Mouse (Mus musculus) stomach, embryonic 15.5 days (tissue): ENCODE results near the gene Acvr1c. TPM values are rescaled to one million over a fixed set of nuclear protein-coding genes. Genes with fewer than 3 reads are reported as not detected.
A peak's percentile ranks its signal among the peaks of the same experiment; 100 is the strongest.

Experiments
- ATAC-seq: fragments of 200-750 bp; cut with Nextera tagmentation; 2 replicates; pipeline ENCODE4 v1.8.0; 2017; ENCODE audit warnings: low read depth, moderate number of reproducible peaks, moderate TSS enrichment; ENCODE audit not compliant: insufficient read depth, low FRiP score
- H3K27ac ChIP-seq: fragments of 300-500 bp; sonication (generic); 2 replicates; pipeline ENCODE4 v1.5.1; 2015; ENCODE audit warnings: mild to moderate bottlenecking, inconsistent platforms
- H3K27me3 ChIP-seq: fragments of 300-500 bp; sonication (generic); replicated peaks from 2 replicates; pipeline ENCODE4 v1.6.1; 2015; ENCODE audit warnings: inconsistent platforms
- H3K36me3 ChIP-seq: fragments of 300-500 bp; sonication (generic); 2 replicates; pipeline ENCODE4 v1.6.1; 2015; ENCODE audit warnings: inconsistent platforms
- H3K4me1 ChIP-seq: fragments of 300-500 bp; sonication (generic); 2 replicates; pipeline ENCODE4 v1.6.1; 2015; ENCODE audit warnings: inconsistent platforms
- H3K4me2 ChIP-seq: fragments of 300-500 bp; sonication (generic); 2 replicates; pipeline ENCODE4 v1.6.1; 2015; ENCODE audit warnings: mild to moderate bottlenecking, inconsistent platforms
- H3K4me3 ChIP-seq: fragments of 300-500 bp; sonication (generic); replicated peaks from 2 replicates; pipeline ENCODE4 v1.5.1; 2015; ENCODE audit warnings: inconsistent platforms
- H3K9ac ChIP-seq: fragments of 300-500 bp; sonication (generic); 2 replicates; pipeline ENCODE4 v1.6.1; 2015; ENCODE audit warnings: inconsistent platforms
- H3K9me3 ChIP-seq: fragments of 300-500 bp; sonication (generic); 2 replicates; pipeline ENCODE4 v1.6.1; 2016; ENCODE audit warnings: inconsistent platforms
- WGBS: fragments of 180-500 bp; shearing (Covaris S2); methylation state at CpG from one replicate; pipeline ENCODE4 v1.1.7; 2015; 5-methylcytosine and 5-hydroxymethylcytosine counted together
- polyA plus RNA-seq: library from polyadenylated mRNA; unstranded; fragments of >200 nt; fragmentation: Nextera tagmentation; extraction: Ambion mirVana; gene quantifications from 2 replicates; pipeline ENCODE4 v1.2.1, GENCODE M21; 2015

Gene Acvr1c
- 1.6 and 1.9 TPM in 2 replicates for polyA plus RNA-seq

- H3K9ac ChIP-seq, result peak within 1 kb of the TSS; percentile 37; the same call in 1 of the 2 replicates
- no peaks in the 10 kb centered on the region for H3K36me3 ChIP-seq
- H3K4me1 ChIP-seq, result peaks cover 6% of the 10 kb centered on the region; the same call in 1 of the 2 replicates
- no peak within 1 kb of the TSS for H3K27ac ChIP-seq
- H3K27me3 ChIP-seq, result no peaks in the 10 kb centered on the region
- peak within 1 kb of the TSS; percentile 60 for H3K4me3 ChIP-seq
- peak within 1 kb of the TSS; percentile 100 for H3K4me2 ChIP-seq
- H3K9me3 ChIP-seq, result no peaks in the 10 kb centered on the region
- under 1% methylated on average over 62 of the region's 65 CpGs for WGBS
- peak; percentile 84 for ATAC-seq
Measured at GRCm38 (mm10) chr2:58357414-58358131, at the start of gene Acvr1c. Gene Acvr1c (minus strand): TSS chr2:58357895.

GRCm38 (mm10) chr2:58403481-58403880 is 45.8 kb upstream of the Acvr1c start:
- Histone ChIP-seq H3K27ac (no peak overlapping the region), H3K9ac (no peak overlapping the region), H3K9me3 (no peaks in the 10 kb centered on the region), H3K4me3 (no peak overlapping the region), H3K36me3 (no peaks in the 10 kb centered on the region), H3K27me3 (no peaks in the 10 kb centered on the region), H3K4me1 (no peaks in the 10 kb centered on the region), H3K4me2 (no peak overlapping the region)
- ATAC-seq, result no peak
- 85% methylated on average over 2 of the region's 2 CpGs for WGBS

GRCm38 (mm10) chr2:58388601-58389000 is 30.9 kb upstream of the Acvr1c start:
- no peak for ATAC-seq
- no peak overlapping the region for H3K27ac ChIP-seq
- H3K27me3 ChIP-seq, result no peaks in the 10 kb centered on the region
- H3K4me2 ChIP-seq, result no peak overlapping the region
- H3K36me3 ChIP-seq, result no peaks in the 10 kb centered on the region
- H3K9ac ChIP-seq, result no peak overlapping the region
- no peaks in the 10 kb centered on the region for H3K9me3 ChIP-seq
- 68% methylated on average over 7 of the region's 7 CpGs for WGBS
- H3K4me3 ChIP-seq, result no peak overlapping the region
- no peaks in the 10 kb centered on the region for H3K4me1 ChIP-seq

GRCm38 (mm10) chr2:58380020-58380419 is 22.3 kb upstream of the Acvr1c start:
- H3K4me3 ChIP-seq, result no peak overlapping the region
- H3K4me2 ChIP-seq, result no peak overlapping the region
- H3K9ac ChIP-seq, result no peak overlapping the region
- ATAC-seq, result no peak
- H3K36me3 ChIP-seq, result no peaks in the 10 kb centered on the region
- no peaks in the 10 kb centered on the region for H3K9me3 ChIP-seq
- H3K27ac ChIP-seq, result no peak overlapping the region
- 58% methylated on average over 5 of the region's 5 CpGs for WGBS
- no peaks in the 10 kb centered on the region for H3K27me3 ChIP-seq
- H3K4me1 ChIP-seq, result no peaks in the 10 kb centered on the region

- Histone ChIP-seq H3K4me3 (no peak overlapping the region), H3K9me3 (no peaks in the 10 kb centered on the region), H3K4me1 (no peaks in the 10 kb centered on the region), H3K27me3 (no peaks in the 10 kb centered on the region), H3K27ac (no peak overlapping the region), H3K9ac (no peak overlapping the region), H3K4me2 (no peak overlapping the region), H3K36me3 (no peaks in the 10 kb centered on the region)
- 54% methylated on average over 1 of the region's 1 CpGs for WGBS
- ATAC-seq, result no peak
Measured at GRCm38 (mm10) chr2:58379475-58379874, 21.8 kb upstream of the Acvr1c start.

- H3K4me1 ChIP-seq, result no peaks in the 10 kb centered on the region
- no peaks in the 10 kb centered on the region for H3K27me3 ChIP-seq
- no peak overlapping the region for H3K9ac ChIP-seq
- 66% methylated on average over 9 of the region's 9 CpGs for WGBS
- H3K9me3 ChIP-seq, result no peaks in the 10 kb centered on the region
- no peaks in the 10 kb centered on the region for H3K36me3 ChIP-seq
- no peak overlapping the region for H3K27ac ChIP-seq
- H3K4me3 ChIP-seq, result no peak overlapping the region
- ATAC-seq, result no peak
- H3K4me2 ChIP-seq, result no peak overlapping the region
Measured at GRCm38 (mm10) chr2:58377417-58378130, 19.9 kb upstream of the Acvr1c start.

- Histone ChIP-seq H3K4me1 (no peaks in the 10 kb centered on the region), H3K36me3 (no peaks in the 10 kb centered on the region), H3K9ac (no peak overlapping the region), H3K4me2 (no peak overlapping the region), H3K4me3 (no peak overlapping the region), H3K9me3 (no peaks in the 10 kb centered on the region), H3K27me3 (no peaks in the 10 kb centered on the region), H3K27ac (no peak overlapping the region)
- 81% methylated on average over 3 of the region's 3 CpGs for WGBS
- no peak for ATAC-seq
Measured at GRCm38 (mm10) chr2:58366196-58366595, 8.5 kb upstream of the Acvr1c start.

- Histone ChIP-seq H3K36me3 (no peaks in the 10 kb centered on the region), H3K4me2 (no peak overlapping the region), H3K27me3 (no peaks in the 10 kb centered on the region), H3K9me3 (no peaks in the 10 kb centered on the region), H3K4me3 (no peak overlapping the region), H3K4me1 (peaks cover 6% of the 10 kb centered on the region; the same call in 1 of the 2 replicates), H3K27ac (no peak overlapping the region), H3K9ac (no peak overlapping the region)
- WGBS, result 83% methylated on average over 3 of the region's 3 CpGs
- ATAC-seq, result no peak
Measured at GRCm38 (mm10) chr2:58361361-58362046, 3.8 kb upstream of the Acvr1c start.

GRCm38 (mm10) chr2:58358132-58358460 is 401 bp upstream of the Acvr1c start:
- WGBS, result 10% methylated on average over 3 of the region's 3 CpGs
- H3K36me3 ChIP-seq, result no peaks in the 10 kb centered on the region
- H3K4me2 ChIP-seq, result peak overlapping the region; percentile 100
- H3K9ac ChIP-seq, result no peak overlapping the region
- peak overlapping the region; percentile 60 for H3K4me3 ChIP-seq
- H3K27ac ChIP-seq, result no peak overlapping the region
- H3K4me1 ChIP-seq, result peaks cover 6% of the 10 kb centered on the region; the same call in 1 of the 2 replicates
- no peaks in the 10 kb centered on the region for H3K9me3 ChIP-seq
- H3K27me3 ChIP-seq, result no peaks in the 10 kb centered on the region
- no peak for ATAC-seq

GRCm38 (mm10) chr2:58357068-58357413 is 654 bp downstream of the Acvr1c start:
- no peak overlapping the region for H3K9ac ChIP-seq
- H3K4me3 ChIP-seq, result peak overlapping the region; percentile 60
- no peaks in the 10 kb centered on the region for H3K9me3 ChIP-seq
- no peak overlapping the region for H3K27ac ChIP-seq
- peak; percentile 47 for ATAC-seq
- peak overlapping the region; percentile 100 for H3K4me2 ChIP-seq
- peaks cover 6% of the 10 kb centered on the region; the same call in 1 of the 2 replicates for H3K4me1 ChIP-seq
- H3K36me3 ChIP-seq, result no peaks in the 10 kb centered on the region
- 0% methylated on average over 7 of the region's 7 CpGs for WGBS
- no peaks in the 10 kb centered on the region for H3K27me3 ChIP-seq

GRCm38 (mm10) chr2:58354389-58354788 is 3.3 kb downstream of the Acvr1c start:
- H3K27me3 ChIP-seq, result no peaks in the 10 kb centered on the region
- no peaks in the 10 kb centered on the region for H3K36me3 ChIP-seq
- no peak overlapping the region for H3K4me2 ChIP-seq
- WGBS, result 85% methylated on average over 3 of the region's 3 CpGs
- no peak overlapping the region for H3K4me3 ChIP-seq
- peaks cover 6% of the 10 kb centered on the region; the same call in 1 of the 2 replicates for H3K4me1 ChIP-seq
- no peak overlapping the region for H3K27ac ChIP-seq
- H3K9ac ChIP-seq, result no peak overlapping the region
- ATAC-seq, result no peak
- H3K9me3 ChIP-seq, result no peaks in the 10 kb centered on the region

- WGBS, result 59% methylated on average over 5 of the region's 5 CpGs
- H3K4me1 ChIP-seq, result peaks cover 6% of the 10 kb centered on the region; the same call in 1 of the 2 replicates
- H3K9me3 ChIP-seq, result no peaks in the 10 kb centered on the region
- no peak for ATAC-seq
- H3K36me3 ChIP-seq, result no peaks in the 10 kb centered on the region
- no peaks in the 10 kb centered on the region for H3K27me3 ChIP-seq
- H3K4me2 ChIP-seq, result no peak overlapping the region
- H3K27ac ChIP-seq, result no peak overlapping the region
- H3K9ac ChIP-seq, result no peak overlapping the region
- no peak overlapping the region for H3K4me3 ChIP-seq
Measured at GRCm38 (mm10) chr2:58352846-58353245, 4.8 kb downstream of the Acvr1c start.
